Mouse (Mus musculus): Measurements from ENCODE around the gene Lrrc8d.

Lrrc8d gene

DNA sequence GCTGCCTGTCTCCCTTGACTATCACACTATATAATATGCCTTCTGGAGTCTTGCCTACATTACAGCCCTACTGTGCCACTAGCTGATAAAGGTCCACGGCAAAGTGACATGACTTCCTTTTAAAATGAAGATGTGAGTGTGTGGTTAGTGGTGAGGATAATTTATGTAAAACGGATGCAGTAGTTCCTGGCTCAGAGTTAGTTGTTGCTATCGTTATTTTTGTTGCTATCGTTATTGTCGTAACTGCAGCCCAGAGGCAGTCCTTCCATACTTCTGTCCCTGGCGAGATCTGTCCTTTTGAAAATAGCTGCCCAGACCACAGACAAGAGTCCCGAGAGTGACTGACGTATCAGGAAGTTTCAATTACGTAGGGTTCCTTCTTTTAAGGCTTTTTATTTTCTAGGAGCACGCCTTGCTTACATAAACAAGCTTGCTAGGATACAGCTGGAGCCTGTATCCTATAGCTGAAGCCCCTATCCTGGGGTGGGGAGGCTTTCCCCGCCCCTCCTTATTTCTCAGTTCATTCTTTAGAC lies 18.4 kb downstream of the Lrrc8d start:
- DNase-seq: no peak

DNA sequence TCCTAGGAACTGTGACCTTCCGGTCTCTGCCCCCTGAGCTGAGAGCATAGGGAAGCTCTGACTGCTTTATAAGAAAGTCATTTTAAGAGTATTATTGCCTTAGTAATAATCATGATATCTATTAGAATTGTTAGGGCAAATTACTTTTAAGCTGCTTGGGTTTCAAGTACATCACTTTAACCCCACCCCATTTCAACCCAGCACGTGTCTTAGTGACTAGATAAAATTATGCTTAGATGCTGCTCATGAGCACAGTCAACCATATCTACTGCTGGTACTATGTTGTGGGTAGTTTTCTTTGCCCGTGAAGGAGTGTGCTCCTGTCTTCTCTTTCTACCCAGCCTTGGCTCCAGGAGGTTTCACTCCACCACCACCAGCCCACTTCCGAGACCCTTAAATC lies 21.5 kb downstream of the Lrrc8d start:
- no peak for DNase-seq

DNA sequence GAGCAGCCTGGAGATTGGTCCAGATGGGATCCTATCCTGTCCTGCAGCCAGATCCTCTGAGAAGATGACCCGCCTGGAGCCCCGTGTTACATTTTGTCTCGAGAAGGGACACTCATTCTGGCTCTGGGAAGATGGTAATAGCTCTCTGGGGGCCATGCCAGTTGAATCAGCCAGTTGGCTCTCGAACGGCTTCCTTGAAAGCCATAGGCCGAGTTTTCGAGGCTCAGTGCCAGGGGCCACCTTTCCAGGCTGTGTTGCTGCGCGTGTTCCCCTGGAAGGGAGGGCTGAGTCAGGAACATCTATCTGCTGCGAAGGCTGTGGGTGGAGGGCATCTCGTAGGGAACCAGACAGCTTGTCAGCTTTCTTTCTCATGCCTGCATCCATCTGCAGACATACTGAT lies 23.0 kb downstream of the Lrrc8d start:
- peak; percentile 35 for DNase-seq

DNA sequence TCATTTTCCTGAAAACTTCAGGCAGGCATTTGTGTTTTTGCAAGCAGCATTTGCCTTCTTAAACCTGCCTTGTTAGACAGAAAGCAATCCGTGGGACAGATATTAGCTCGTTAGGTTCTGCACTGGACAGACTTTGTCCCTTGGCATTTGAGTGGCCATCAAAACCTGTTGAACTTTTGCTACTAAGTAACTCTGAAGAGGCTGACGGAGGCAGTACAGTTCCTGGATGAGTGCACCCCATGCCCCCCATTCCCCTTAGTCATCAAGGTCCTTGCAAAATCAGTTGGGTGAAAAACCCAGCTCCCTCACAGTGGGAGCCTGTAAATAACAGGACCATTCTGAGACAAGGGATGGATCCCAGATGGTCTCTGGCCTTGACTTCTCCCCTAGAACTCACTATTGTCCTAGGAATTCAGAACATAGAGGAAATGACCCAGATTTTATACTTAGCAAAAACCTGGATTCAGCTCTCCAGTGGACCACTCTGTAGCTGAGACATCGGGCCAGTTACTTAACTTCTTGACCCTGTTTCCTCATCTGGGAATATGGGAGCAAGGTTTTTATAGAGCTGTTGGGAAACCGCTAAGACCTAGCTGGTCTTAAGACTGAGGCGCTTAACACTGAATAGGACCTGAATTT lies 30.5 kb downstream of the Lrrc8d start:
- DNase-seq: peak; percentile 87

DNA sequence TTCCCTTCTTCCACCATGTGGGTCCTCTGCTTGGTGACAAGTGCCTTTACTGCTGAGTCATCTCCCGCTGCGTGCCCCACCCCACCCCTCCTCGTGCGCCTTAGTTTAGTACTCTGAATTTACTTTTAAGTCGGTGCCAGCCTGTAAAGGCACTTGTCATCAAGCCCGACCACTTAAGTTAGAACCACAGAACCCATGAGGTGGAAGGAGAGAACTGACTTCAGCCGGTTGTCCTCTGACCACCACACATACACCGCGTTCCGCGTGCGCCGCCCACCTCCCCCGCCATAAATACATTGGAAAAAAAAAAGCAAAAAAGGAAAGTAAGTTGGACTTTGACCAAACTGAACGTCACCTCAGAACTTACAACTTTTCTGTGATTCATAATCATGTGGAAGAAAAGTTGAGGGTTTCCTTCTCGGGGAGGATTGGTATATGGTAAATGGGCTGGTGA lies 31.4 kb downstream of the Lrrc8d start:
- DNase-seq: no peak

DNA sequence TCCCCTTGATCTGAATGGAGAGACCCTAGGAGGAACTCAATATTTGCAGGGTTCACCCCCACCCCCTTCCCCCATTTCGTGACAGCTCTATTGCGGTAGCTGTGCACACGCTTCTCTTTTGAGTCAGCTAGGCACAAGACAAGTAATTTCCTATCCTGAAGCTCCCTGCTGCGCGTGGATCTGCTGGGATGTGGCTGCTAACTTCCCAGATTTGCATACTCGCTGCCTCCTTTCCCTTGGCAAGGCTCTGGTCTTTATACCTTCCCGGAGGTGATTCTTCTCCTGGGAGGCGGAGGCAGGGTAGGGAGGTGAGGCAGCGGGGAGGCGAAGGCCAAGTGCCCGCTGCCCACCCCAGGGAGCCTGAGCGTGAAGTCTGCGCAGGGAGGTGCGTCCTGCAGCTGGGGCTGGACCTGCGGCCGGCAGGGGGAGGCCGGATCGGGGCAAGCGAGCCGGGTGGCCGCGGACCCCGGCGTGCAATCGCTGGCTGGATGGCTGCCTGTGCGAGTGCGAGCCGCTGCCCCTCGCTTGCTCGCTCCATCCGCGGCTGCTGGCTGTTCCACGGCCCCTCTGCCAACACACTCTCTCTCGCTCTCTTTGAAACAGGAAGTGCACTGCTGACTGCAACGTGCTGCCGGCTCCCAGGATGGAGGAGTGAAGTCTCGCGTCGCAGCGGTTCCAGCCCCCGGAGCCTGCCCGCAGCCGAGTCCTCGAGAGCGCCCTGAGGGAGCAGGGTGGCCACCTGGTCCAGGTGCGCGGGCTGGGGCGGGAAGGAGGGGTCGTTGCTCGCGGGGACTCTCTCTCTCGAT lies 32.1 kb downstream of the Lrrc8d start:
- peak; percentile 75 for DNase-seq

DNA sequence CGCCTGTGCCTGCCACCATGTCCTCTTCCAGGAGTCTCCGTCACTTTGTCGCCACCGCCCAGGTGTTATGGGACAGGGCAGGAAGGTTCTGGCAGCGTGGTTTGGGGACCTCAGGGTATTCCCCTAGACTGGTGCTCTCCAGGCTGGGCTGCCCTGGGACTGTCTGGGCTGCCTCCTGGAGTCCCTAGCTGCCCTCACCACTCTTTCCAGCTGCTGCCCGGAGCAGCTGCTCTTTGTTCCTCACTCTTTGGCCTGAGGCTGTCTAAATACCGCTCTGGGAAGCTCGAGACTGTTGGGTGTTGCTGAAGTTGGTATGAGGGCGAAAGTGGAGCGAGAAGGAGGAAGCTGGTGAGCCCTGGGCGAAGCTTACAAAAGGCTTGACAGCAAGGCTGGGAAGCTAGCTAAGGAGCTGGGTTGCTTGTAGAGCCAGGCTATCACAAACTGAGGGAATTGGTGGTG lies 32.7 kb downstream of the Lrrc8d start:
- DNase-seq: peak; percentile 64

DNA sequence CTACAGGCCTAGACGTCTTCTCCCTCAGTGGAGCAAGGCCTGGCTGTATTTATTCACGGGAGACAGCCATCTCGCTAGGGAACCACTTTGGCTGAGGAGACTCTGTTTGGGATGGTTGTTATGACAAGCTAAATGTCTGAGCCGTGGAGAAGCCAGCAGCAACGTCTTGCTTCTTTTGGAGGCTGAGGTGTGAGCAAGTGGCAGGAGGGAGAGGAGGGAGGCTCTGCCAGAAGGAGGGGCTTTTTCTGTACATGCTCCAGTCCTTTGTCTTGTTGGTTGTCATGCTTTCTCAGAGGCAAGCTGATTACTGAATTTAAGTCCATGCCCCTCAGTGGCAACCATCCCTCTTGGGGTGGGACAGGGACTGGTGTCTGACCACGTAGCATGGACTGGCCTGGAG lies 33.5 kb downstream of the Lrrc8d start:
- DNase-seq: no peak

DNA sequence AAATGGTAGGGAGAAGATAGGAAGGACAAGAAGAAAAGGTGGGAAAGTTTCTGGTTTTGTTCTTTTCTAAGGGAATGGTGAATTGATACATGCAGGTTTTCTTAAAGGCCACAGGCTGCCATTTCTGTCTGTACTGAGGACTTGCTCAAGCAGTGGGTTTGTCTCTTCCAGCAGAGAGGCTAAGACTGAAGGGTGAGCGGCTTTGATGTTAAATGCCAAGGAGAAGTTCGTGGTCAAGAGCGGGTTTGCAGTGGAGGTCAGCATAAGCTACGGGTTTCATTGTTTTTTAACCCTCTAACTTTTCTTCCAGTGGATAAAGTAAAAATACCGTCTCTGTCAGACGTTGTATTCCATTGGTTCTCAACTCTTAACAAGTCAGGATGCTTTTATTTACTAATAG lies 36.6 kb downstream of the Lrrc8d start:
- DNase-seq: no peak

DNA sequence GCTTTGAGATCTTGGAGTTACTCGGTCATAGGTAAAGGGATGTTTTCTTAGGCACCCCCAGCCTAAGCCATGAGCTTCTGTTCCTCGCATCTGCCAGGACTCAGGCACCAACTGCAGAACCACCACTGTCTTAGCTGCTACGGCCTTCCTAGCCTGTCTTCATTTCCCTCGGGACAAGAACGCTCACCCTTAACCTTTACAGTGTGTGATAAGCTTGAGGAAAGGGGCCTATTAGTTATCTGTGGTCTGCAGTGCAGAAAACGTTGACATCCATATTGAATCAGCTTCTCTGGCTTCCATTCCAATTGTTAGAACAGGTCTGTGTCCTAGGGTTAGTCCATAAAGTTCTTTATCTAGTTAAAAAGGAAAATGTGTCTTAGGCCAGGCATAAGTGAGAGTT lies 37.4 kb downstream of the Lrrc8d start:
- no peak for DNase-seq

DNA sequence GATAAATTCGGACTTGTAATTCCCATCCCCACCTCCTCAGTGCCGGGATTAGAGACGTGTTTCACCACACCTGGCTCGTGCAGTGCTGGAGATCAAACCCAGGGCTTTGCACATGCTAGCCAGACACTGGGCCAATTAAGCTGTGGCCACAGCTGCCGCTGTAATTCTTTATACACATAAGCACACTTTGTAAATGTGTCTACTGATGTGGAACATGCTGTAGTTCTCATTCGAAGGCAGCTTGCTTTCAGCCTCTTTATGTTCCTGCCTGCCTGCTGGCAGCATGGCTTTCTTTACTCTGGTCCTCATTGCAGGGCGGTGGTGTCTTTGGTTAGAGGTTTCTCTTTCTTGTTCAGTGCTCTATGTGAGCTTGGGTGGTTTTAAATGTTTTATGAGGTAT lies 40.7 kb downstream of the Lrrc8d start:
- DNase-seq: no peak

DNA sequence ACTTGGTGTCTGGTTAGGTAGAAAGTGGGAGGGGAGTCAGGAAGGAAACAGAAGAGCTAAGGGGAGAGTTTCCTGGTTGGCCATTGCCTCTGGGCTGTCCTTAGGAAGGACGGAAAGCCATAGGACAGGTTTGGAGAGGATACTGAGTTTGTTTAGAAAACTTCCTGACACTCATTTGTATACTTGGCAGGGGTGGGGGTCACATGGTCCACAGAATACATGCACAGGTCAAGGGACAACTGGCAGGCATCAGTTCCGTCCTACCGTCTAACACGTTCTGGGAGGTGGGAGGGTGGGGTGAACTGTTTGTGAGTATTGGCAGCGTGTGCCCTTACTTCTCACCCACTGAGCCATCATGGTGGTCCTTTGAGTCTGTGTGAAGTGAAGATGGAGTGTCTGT lies 42.9 kb downstream of the Lrrc8d start:
- peak; percentile 59 for DNase-seq

DNA sequence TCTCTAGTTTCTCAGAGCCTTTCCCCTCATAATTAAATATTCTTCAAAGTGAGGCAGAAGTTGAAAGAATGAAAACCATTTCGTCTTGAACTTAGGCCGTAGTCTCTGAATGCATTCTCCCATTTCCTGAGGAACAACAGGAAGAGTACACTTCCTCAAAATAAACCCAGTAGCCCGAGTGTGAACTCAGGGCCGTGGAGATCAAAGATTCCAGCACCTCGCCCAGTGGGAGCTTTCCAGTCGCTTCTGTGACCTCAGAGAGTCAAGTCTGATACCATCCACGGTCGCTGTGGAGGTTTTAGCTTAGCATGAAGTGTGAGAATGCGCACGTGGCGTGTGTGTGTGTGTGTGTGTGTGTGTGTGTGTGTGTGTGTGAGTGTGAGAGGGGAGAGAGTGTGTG lies 45.6 kb downstream of the Lrrc8d start:
- no peak for DNase-seq

DNA sequence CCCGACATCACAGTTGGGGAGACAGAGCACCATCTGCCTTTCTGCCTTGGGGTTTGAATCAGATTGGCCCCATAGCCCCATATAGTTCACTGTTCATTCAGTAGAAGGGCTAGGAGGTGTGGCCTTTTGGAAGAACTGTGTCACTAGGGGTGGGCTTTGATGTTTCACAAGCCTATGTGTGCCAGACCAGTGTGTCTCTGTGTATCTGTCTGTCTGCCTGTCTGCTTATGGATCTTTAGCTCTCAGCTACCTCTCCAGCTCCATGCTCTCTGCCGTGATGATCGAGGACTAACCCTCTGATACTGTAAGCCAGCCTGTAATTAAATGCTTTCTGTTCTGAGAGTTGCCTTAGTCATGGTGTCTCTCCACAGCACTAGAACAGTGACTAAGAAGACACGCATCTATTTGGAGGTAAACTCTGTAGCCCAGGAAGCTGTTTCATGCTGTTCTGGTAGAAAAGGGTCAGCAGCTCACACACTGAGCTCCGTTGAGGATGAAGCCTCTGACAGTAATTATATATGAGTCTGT lies 46.2 kb downstream of the Lrrc8d start:
- no peak for DNase-seq

DNA sequence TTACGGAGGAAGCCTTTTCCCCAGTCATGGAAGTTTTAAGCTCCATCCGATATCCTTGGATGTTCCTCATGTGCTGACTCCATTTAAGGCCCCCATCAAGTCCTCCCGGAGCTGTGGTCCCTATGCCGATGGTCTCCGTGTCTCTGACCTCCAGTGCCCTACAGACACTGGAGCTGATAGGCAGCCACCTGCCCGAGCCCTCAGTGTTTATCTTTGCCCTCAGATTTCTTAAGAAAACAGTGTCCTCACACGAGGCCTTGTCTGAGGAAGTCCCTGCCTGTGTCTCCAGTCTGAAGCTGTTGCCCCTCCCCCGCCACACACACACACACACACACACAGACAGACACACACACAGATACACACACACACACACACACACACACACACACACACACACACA lies 55.0 kb downstream of the Lrrc8d start:
- no peak for DNase-seq

DNA sequence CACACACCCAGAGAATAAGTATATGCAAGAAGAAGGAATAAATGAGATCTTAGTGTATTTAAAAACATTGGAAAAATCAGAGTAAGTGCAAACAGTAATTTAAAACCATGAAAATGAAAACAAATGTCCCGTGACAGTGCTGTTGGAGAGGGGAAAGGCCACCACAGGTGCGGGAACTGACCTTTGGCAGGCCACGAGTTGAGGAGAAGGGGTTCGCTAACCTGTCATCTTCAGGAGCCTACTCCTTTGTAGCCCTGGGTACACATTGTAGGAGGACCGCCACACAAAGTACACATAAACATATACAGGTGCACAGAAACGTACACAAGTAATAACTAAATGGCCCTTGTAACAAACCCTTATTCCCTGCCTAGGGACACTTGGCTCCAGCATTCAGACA lies 55.7 kb downstream of the Lrrc8d start:
- no peak for DNase-seq

DNA sequence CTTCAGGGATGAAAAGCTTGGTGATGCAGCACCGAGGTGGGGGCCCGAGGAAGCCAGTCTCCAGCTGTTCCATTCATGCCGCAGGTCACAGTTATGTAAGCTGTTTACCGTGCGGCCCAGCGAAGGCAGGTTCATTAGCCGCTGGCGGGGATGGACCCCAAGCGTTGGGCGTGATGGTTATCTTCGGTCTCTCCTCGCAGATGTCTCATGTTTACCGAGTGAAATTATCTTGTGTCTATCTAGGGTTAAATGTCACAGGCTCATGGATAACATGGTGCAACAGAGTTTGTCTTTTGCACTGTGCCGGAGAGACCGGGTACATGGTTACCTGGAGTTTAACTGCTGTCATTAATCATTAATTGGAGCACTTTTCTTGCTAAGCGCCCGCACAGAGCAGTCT lies 58.2 kb downstream of the Lrrc8d start:
- peak; percentile 74 for DNase-seq

DNA sequence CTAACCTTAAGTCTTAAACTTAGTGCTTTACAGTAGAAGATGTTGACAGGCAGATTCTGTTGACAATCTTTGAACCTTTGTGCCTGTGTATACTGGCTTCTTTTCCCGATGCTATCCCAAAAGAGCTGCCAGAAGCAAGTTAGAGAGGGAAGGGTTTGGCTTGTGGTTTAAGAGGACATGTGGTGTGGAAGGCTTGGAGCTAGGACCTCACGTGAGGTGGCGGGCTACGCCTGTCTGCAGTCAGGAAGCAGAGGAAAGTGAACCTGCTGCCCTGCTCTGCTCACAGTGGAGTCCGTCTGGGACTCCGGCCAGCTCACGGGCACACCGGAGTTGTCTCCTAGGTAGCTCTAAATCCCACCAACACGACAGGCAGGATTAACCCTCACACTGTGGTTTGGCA lies 59.1 kb downstream of the Lrrc8d start:
- peak; percentile 80 for DNase-seq

DNA sequence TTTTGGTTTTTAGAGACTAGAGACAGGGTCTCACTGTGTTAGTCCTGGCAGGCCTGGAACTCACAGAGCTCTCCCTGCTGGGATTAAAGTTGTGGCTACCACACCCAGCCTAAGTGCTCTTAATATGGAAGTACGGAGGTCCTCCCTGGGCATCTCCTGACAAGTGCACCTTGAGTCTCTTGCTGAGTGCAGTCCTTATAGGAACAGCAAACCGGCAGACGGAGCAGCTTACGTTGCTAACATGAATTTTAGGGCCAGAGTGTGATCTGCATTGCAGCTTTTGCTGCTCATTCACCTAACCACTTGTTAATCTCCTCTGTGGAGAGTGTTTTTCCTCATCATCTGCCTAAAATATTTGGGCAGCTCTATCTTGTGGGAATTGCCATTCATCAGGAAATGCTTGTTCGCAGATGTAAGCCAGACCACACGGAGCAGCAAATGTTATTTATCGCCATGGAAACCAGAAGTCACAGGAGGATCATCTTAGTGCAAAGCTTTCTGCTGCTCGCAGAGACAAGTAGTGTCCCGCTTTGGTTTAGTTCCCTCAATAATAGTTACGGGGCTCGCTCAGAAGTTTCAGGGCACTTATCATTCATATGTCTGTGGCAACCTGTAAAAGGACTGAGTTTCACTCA lies 62.2 kb downstream of the Lrrc8d start:
- DNase-seq: no peak

DNA sequence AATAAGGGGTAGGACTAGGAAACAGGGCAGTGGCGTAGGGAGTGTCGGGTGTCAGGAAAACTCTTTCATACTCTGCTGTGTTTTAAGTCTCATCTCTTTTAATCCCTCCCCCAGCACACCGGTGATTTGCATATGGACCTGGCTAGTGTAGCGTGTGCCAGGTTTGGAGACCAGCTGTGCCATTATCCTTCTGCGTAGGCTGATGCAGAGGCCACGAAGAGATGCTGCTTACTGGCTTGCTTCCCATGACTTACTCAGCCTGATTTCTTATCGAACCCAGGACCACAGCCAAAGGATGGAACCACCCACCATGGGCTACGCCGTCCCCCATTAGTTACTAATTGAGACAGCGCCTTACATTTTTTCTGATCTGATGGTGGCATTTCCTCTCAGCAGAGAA lies 64.6 kb downstream of the Lrrc8d start:
- DNase-seq: no peak

DNA sequence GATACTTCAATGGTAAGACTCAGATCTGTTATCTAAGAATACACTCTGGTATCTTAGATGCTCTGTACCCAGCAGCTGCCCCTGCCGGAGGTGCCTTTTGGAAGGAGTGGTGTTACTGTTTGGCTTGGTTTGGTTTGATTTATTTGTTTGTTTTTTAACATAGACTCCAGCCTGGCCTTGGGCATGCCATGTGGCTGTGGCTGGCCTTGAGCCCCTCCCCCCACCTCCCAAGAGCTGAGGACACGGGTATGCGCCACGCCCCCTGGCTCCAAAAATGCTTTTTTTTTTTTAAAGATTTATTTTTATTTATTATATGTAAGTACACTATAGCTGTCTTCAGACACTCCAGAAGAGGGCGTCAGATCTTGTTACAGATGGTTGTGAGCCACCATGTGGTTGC lies 65.6 kb downstream of the Lrrc8d start:
- DNase-seq: no peak

DNA sequence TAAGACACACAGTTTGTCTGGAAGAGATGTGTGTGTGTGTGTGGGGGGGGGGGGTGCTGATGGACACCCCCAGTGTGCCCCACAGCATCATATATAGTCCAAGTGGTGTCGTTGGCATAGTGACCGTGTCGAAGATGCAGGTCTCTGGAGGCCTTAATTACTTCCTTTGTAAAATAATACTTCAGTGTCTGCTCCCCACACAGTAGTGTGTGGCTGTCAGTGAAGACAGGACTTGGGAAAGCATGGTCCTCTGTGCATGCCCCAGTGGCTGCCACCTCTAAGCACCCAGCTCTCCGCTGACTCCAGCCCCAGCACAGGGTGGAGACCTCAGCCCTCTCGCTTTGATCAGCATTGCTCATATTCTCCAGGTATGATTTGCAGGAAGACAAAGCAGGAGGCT lies 76.6 kb downstream of the Lrrc8d start:
- DNase-seq: no peak

DNA sequence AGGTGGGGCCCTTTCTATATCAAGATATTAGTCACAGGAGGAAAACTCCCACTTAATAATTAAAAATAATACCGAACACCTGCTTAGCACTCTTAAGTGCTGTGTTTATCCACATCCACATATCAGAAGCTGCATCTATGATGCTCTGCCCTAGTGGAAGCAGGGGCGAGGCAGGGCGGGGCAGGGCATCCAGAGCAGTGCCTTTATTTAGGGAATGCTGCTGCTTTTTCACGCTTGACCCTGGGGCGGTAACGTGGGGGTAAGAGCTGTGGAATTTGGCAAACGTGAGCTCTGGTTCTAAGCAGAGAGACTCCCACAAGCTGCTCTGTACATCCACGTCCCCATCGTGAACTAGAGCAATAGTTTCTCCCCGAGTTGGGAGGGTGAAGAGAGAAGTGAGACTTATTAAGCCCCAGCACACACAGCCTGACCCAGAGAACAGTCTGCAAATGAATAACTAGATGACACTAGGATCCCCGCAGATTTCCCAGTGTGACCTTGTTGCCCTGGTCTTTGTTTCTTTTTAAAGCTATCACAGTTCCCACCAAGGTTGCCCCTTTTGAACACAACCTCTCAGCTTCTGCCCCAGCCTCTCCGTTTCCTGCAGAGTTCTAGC lies 77.3 kb downstream of the Lrrc8d start:
- DNase-seq: no peak

All from kidney, adult 11 months (tissue).